Mouse (Mus musculus) left cerebral cortex, adult 18-20 months (tissue): Measurements from ENCODE around the gene Pdzd9. TPM values are rescaled to one million over a fixed set of nuclear protein-coding genes. Genes with fewer than 3 reads are reported as not detected.

Source experiments
- DNase-seq, 2 experiments: peaks; one replicate each; pipeline ENCODE4 v3.0.0; 2021 to 2022; ENCODE audit warnings: low spot score in 2 of 2, mixed read lengths in 1 of 2
- total RNA-seq, 2 experiments: library from RNA; stranded (reverse); gene quantifications; 2 replicates each; pipeline ENCODE4 v1.2.3; 2021

Pdzd9 gene
- total RNA-seq, 2 experiments from 2014 or later, result not detected

DNA sequence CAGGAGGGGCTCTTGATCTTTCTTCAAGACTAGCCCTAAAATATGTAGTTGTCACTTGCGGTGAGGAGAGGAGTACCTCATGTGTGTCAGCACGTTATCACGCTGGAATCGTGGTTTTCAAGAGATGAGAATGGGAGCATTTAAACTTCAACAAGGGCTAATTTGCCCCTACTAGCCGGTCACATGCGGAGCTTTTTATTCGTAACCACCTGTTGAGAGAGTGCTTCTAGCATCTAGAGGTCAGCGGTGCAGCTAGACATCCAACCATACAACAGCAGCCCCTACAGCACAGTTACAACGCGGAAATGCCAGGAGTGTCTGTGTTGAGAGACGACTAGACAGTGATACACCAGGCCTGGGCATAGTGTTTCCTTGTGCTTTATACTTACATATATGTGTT is 34.3 kb downstream of the Pdzd9 start:
- no peak for DNase-seq

DNA sequence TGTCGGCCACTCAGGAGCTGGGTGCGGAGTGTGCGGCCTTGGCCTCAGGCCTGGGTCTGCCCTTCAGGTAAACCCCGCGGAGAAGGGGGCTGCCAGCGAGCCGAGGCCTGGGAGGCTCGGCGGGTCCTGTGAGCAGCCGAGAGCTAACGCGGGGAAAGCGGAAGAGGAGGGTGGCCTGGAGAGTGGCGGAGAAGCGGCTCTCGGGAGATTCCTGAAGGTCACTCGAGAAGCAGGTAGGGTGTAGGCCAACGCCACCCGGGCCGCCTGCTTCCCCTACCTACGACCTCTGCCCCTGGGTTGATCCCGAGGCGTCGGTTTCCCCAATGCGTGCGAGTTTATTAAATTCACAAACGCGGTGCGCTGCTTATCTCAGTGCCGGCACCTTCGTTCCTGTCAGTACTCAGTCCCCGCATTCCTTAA is 34.8 kb downstream of the Pdzd9 start:
- DNase-seq, result no peak

DNA sequence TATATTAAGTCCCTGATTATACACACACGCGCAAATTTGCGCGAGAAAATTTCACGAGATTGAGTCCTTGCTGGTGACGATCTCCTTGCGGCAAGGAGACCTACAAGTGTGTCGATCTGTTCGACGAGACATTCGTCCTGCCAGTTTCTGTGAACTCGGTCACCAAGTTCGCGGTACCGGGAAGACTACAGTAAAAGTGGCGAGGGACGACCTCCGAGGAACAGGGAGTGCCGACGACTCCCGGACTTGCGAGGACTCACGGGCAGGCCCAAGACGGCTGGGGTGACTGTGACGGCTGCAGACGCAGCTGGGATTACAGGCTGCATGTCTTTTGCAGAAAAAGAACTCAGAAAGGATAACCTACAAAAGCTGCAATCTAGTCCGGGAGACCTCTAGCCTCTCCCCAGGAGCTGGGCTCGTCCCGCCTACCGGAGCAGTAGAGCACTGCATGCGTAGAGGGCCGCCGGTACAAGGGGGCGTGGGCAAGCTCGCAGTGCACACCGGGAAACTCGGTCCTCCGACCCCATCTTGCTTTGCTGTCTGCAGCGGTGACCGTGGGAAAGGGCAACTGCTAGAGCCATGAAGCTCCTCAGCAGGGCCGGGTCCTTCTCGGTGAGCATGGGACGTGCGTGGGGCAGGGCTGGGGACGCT is 35.3 kb downstream of the Pdzd9 start, which contains the start of gene Uqcrc2:
Gene Uqcrc2 (plus strand): TSS at position 466 of the 651 bp plus-strand sequence.
- peak; percentile 83 to 86 for DNase-seq

- no peak for DNase-seq
These were observed 35.8 kb downstream of the Pdzd9 start for GRCm38 (mm10) chr7:120634301-120634700.

- DNase-seq, result peak; percentile 27 to 39
These were observed 37.6 kb downstream of the Pdzd9 start for GRCm38 (mm10) chr7:120632518-120632917.

GRCm38 (mm10) chr7:120620841-120621240 is 49.3 kb downstream of the Pdzd9 start:
- no peak for DNase-seq

DNA sequence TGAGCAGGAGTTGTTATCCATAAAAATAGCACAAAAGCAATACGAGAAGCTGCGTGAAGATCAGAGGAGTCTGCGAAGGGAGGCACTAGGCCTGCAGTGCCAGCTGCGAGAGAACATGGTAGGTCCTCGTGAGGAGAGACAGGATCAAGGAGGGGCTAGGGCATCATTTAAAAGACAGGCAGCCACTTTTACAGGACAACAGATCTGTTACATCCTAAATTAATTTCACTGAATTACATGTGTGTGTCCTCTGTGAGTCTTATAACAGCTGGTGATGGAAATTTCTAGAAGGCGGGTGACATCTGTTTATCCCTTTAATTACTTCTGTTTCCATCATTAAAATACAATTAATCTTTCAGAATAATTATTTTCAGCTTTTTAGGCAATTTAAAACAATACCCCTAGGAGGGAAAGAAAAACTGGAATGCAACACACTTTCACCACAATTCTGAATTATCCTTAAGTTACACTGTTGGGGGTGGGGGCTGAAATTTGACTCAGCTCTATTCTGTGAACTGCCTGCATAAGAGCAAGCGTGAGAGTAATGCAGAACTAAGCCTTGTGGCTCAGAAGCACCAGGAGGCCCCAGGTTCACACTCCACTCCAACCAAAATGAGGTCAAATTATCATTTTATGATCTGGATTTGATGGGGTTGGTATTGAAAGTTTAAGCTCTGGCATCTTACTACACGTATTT is 49.9 kb downstream of the Pdzd9 start:
- no peak for DNase-seq

Other genes with a start within 250 kb of the Pdzd9 start
- gene Uqcrc2, start 35.2 kb downstream of the Pdzd9 start, total RNA-seq, result 100 to 1,000 TPM; 243 to 247 TPM
- gene Mosmo, start 7.3 kb upstream of the Pdzd9 start, total RNA-seq, result 10 to 100 TPM; 72.0 to 76.6 TPM
- 10 to 100 TPM; 12.3 to 14.1 TPM for gene Vwa3a, start 69.0 kb upstream of the Pdzd9 start, total RNA-seq
- not detected for gene Gm5737, start 142.0 kb upstream of the Pdzd9 start, total RNA-seq
- 10 to 100 TPM; 29.2 to 30.4 TPM for gene Eef2k, start 172.5 kb upstream of the Pdzd9 start, total RNA-seq
- 10 to 100 TPM; 27.0 to 27.4 TPM for gene Polr3e, start 247.4 kb upstream of the Pdzd9 start, total RNA-seq